Mouse (Mus musculus) heart, adult 2 months (tissue): ENCODE results near the gene Asb14. TPM values are rescaled to one million over a fixed set of nuclear protein-coding genes. Genes with fewer than 3 reads are reported as not detected.

Experiments
- DNase-seq, 2 experiments: peaks; one replicate each; pipeline ENCODE4 v3.0.0; 2021
- H3K27ac ChIP-seq: fragments of 200-600 bp; 2 replicates; pipeline ENCODE4 v1.8.1; 2022
- H3K27me3 ChIP-seq: fragments of 200-500 bp; 2 replicates; pipeline ENCODE4 v1.6.1; 2012; ENCODE audit warnings: mild to moderate bottlenecking, low read length, inconsistent platforms, mixed read lengths; ENCODE audit not compliant: control insufficient read depth, insufficient read depth
- H3K36me3 ChIP-seq: fragments of 200-500 bp; 2 replicates; pipeline ENCODE4 v1.6.1; 2012; ENCODE audit warnings: low read length, inconsistent platforms; ENCODE audit not compliant: control insufficient read depth, insufficient read depth
- H3K4me1 ChIP-seq: fragments of 200-500 bp; 2 replicates; pipeline ENCODE4 v1.6.1; 2011; ENCODE audit warnings: low read length; ENCODE audit not compliant: control insufficient read depth, insufficient read depth
- H3K4me3 ChIP-seq: fragments of 200-600 bp; 2 replicates; pipeline ENCODE4 v1.8.1; 2022
- H3K79me2 ChIP-seq: fragments of 200-500 bp; replicated peaks from 2 replicates; pipeline ENCODE4 v1.6.1; 2012; ENCODE audit warnings: mild to moderate bottlenecking, inconsistent platforms, low read length, moderate library complexity, mixed read lengths; ENCODE audit not compliant: control insufficient read depth, insufficient read depth
- H3K9ac ChIP-seq: fragments of 200-500 bp; 2 replicates; pipeline ENCODE4 v1.6.1; 2012; ENCODE audit warnings: low read depth, mild to moderate bottlenecking, control low read depth, inconsistent platforms, low read length, mixed read lengths
- CTCF ChIP-seq: fragments of 200-600 bp; IDR thresholded peaks from 2 replicates; pipeline ENCODE4 v1.8.1; 2022; ENCODE audit warnings: antibody characterized with exemption, mild to moderate bottlenecking, moderate library complexity
- EP300 ChIP-seq: fragments of 200-500 bp; IDR thresholded peaks from 2 replicates; pipeline ENCODE4 v1.6.1; 2011; ENCODE audit warnings: low read depth, low read length, control low read depth; ENCODE audit not compliant: insufficient read depth
- POLR2A ChIP-seq: fragments of 200-500 bp; IDR thresholded peaks from 2 replicates; pipeline ENCODE4 v1.6.1; 2011; ENCODE audit warnings: mild to moderate bottlenecking, low read depth, low read length, control low read depth; ENCODE audit not compliant: insufficient read depth
- whole genome bisulfite sequencing: fragments of 180-500 bp; shearing (Covaris S2); methylation state at CpG from one replicate; pipeline ENCODE4 v1.1.7; 2018; 5-methylcytosine and 5-hydroxymethylcytosine counted together
- intact Hi-C: fragments of 180-260 bp; cut with DNase I; formaldehyde crosslinking; loops from one replicate; pipeline ENCODE4 v1.15.1; 2025
- polyA plus RNA-seq: library from polyadenylated mRNA; depleted of rRNA; stranded (reverse); fragments of >200 nt; gene quantifications from 2 replicates; pipeline ENCODE4 v1.2.3, GENCODE M21; 2012
- total RNA-seq, 2 experiments: library from RNA; stranded (reverse); gene quantifications; 2 replicates each; pipeline ENCODE4 v1.2.3; 2021

The Asb14 gene
- total and polyA plus RNA-seq, 3 experiments: 84.6 to 95.5 (median 87.8) TPM

GRCm38 (mm10) chr14:26868299-26868698 is 26.1 kb upstream of the Asb14 start:
- WGBS: 84% methylated on average over 5 of the region's 5 CpGs
- intact Hi-C loops: no loop called here
- no peaks in the 10 kb centered on the region for H3K36me3 ChIP-seq
- no peak overlapping the region for H3K9ac ChIP-seq
- TF ChIP-seq CTCF: no peak
- TF ChIP-seq EP300: no peak
- TF ChIP-seq POLR2A: no peak
- no peak overlapping the region for H3K27ac ChIP-seq
- no peaks in the 10 kb centered on the region for H3K79me2 ChIP-seq
- DNase-seq: no peak
- H3K27me3 ChIP-seq: no peaks in the 10 kb centered on the region
- no peaks in the 10 kb centered on the region for H3K4me1 ChIP-seq
- H3K4me3 ChIP-seq: no peak overlapping the region

GRCm38 (mm10) chr14:26878756-26879155 is 15.6 kb upstream of the Asb14 start:
- no peaks in the 10 kb centered on the region for H3K4me1 ChIP-seq
- H3K27ac ChIP-seq: no peak overlapping the region
- no peaks in the 10 kb centered on the region for H3K36me3 ChIP-seq
- 67% methylated on average over 4 of the region's 4 CpGs for WGBS
- no peak for DNase-seq
- no peaks in the 10 kb centered on the region for H3K79me2 ChIP-seq
- no peak overlapping the region for H3K9ac ChIP-seq
- H3K27me3 ChIP-seq: no peaks in the 10 kb centered on the region
- TF ChIP-seq CTCF (no peak), EP300 (no peak), POLR2A (no peak)
- H3K4me3 ChIP-seq: no peak overlapping the region
- intact Hi-C loops: no loop called here

GRCm38 (mm10) chr14:26879976-26880375 is 14.4 kb upstream of the Asb14 start:
- no peaks in the 10 kb centered on the region for H3K4me1 ChIP-seq
- no peak overlapping the region for H3K9ac ChIP-seq
- no peaks in the 10 kb centered on the region for H3K27me3 ChIP-seq
- no peak for DNase-seq
- H3K4me3 ChIP-seq: no peak overlapping the region
- H3K27ac ChIP-seq: no peak overlapping the region
- H3K36me3 ChIP-seq: no peaks in the 10 kb centered on the region
- no peaks in the 10 kb centered on the region for H3K79me2 ChIP-seq
- TF ChIP-seq EP300: no peak
- TF ChIP-seq CTCF: no peak
- no peak for TF ChIP-seq POLR2A
- intact Hi-C loops: no loop called here
- 77% methylated on average over 2 of the region's 2 CpGs for WGBS

- intact Hi-C loops: no loop called here
- H3K79me2 ChIP-seq: no peaks in the 10 kb centered on the region
- no peaks in the 10 kb centered on the region for H3K27me3 ChIP-seq
- H3K27ac ChIP-seq: no peak overlapping the region
- H3K9ac ChIP-seq: no peak overlapping the region
- WGBS: 71% methylated on average over 5 of the region's 5 CpGs
- DNase-seq: no peak
- no peaks in the 10 kb centered on the region for H3K4me1 ChIP-seq
- H3K4me3 ChIP-seq: no peak overlapping the region
- no peaks in the 10 kb centered on the region for H3K36me3 ChIP-seq
- TF ChIP-seq EP300: no peak
Measured at GRCm38 (mm10) chr14:26881700-26882099, 12.7 kb upstream of the Asb14 start.

GRCm38 (mm10) chr14:26887244-26887643 is 7.1 kb upstream of the Asb14 start:
- no peak overlapping the region for H3K9ac ChIP-seq
- H3K79me2 ChIP-seq: no peaks in the 10 kb centered on the region
- H3K4me3 ChIP-seq: no peak overlapping the region
- 75% methylated on average over 3 of the region's 3 CpGs for WGBS
- no peaks in the 10 kb centered on the region for H3K36me3 ChIP-seq
- no peaks in the 10 kb centered on the region for H3K27me3 ChIP-seq
- no peaks in the 10 kb centered on the region for H3K4me1 ChIP-seq
- H3K27ac ChIP-seq: no peak overlapping the region
- no peak for DNase-seq
- TF ChIP-seq CTCF (no peak), EP300 (no peak), POLR2A (no peak)
- intact Hi-C loops: no loop called here

GRCm38 (mm10) chr14:26890777-26891176 is 3.6 kb upstream of the Asb14 start:
- Histone ChIP-seq H3K4me3 (no peak overlapping the region), H3K79me2 (no peaks in the 10 kb centered on the region), H3K4me1 (peaks cover 1% of the 10 kb centered on the region; the same call in 1 of the 2 replicates), H3K27ac (no peak overlapping the region), H3K27me3 (no peaks in the 10 kb centered on the region), H3K9ac (no peak overlapping the region), H3K36me3 (peaks cover 2% of the 10 kb centered on the region; the same call in 1 of the 2 replicates)
- WGBS: 84% methylated on average over 3 of the region's 3 CpGs
- DNase-seq: no peak
- intact Hi-C loops: loop anchor here (2.0 kb wide), 1 partner anchor 32 kb away; no protein-coding TSS in a partner anchor
- TF ChIP-seq EP300: no peak
- no peak for TF ChIP-seq POLR2A
- no peak for TF ChIP-seq CTCF
